ENCODE assay signal across 31 mouse cellular contexts in genomic region chr17:34288131-34288530, GRCm38 (mm10). TPM values are rescaled to one million over a fixed set of nuclear protein-coding genes. Genes with fewer than 3 reads are reported as not detected.
"Had no signal": no experiment of that assay in that cellular context is flagged by ENCODE, and none has a peak within 500 bp of the region (broad histone marks: within the 10 kb centered on the region; RNA-seq: fewer than 3 reads in every experiment).

No protein-coding gene starts in this region.

- H3K9me3 ChIP-seq: heart, embryonic 12.5 days; hindbrain, embryonic 10.5 days; hindbrain, embryonic 13.5 days; hindbrain, embryonic 15.5 days; kidney, embryonic 15.5 days; limb, embryonic 10.5 days; limb, embryonic 12.5 days had no signal

- H3K27me3 ChIP-seq: hindbrain, embryonic 13.5 days; hindbrain, embryonic 15.5 days had no signal

- H3K4me1 ChIP-seq: heart, embryonic 12.5 days; hindbrain, embryonic 10.5 days; hindbrain, embryonic 13.5 days; hindbrain, embryonic 15.5 days; kidney, embryonic 15.5 days; limb, embryonic 10.5 days; limb, embryonic 12.5 days had no signal

- H3K36me3 ChIP-seq: heart, embryonic 12.5 days; hindbrain, embryonic 10.5 days; hindbrain, embryonic 13.5 days; hindbrain, embryonic 15.5 days; kidney, embryonic 15.5 days; limb, embryonic 10.5 days; limb, embryonic 12.5 days had no signal

- H3K27ac ChIP-seq: gastrocnemius, adult 2 months; heart, adult 2 months; hindbrain, embryonic 10.5 days; hindbrain, embryonic 13.5 days; hindbrain, embryonic 15.5 days; hindbrain, postnatal 0 days; kidney, embryonic 15.5 days; kidney, postnatal 0 days; limb, embryonic 10.5 days; limb, embryonic 12.5 days had no signal

- H3K4me2 ChIP-seq: heart, embryonic 12.5 days; hindbrain, embryonic 13.5 days; hindbrain, embryonic 15.5 days; kidney, embryonic 15.5 days; limb, embryonic 12.5 days; liver, embryonic 11.5 days had no signal

- H3K4me3 ChIP-seq: gastrocnemius, adult 2 months; heart, adult 2 months; heart, embryonic 12.5 days; hindbrain, embryonic 10.5 days; hindbrain, embryonic 13.5 days; hindbrain, embryonic 15.5 days; kidney, embryonic 15.5 days; limb, embryonic 10.5 days; limb, embryonic 12.5 days had no signal

- H3K9ac ChIP-seq: heart, embryonic 12.5 days; hindbrain, embryonic 13.5 days; hindbrain, embryonic 15.5 days; kidney, embryonic 15.5 days; limb, embryonic 12.5 days had no signal

RNA-seq across cellular contexts. Expression of gene H2-Aa, which starts 0.5 kb away (rescaled TPM):
- polyA plus RNA-seq: hindbrain, embryonic 10.5 days; limb, embryonic 10.5 days; limb, embryonic 12.5 days; liver, embryonic 11.5 days had no signal

RNA-seq across cellular contexts. Expression of gene H2-Eb2, which starts 37.3 kb away (rescaled TPM):
- total RNA-seq: gastrocnemius, adult 2 months; gastrocnemius, postnatal 10 days; gastrocnemius, postnatal 25 days; gastrocnemius, postnatal 4 days; granulocyte monocyte progenitor cell, adult 5-6 weeks; heart, adult 2 months; heart, postnatal 10 days; heart, postnatal 25 days; heart, postnatal 4 days; layer of hippocampus, adult 18-20 months; layer of hippocampus, adult 8-10 months; layer of hippocampus, postnatal 14 days; layer of hippocampus, postnatal 36 days; left cerebral cortex, adult 18-20 months; left cerebral cortex, adult 8-10 months; left cerebral cortex, postnatal 14 days; left cerebral cortex, postnatal 36 days had no signal
- polyA plus RNA-seq: heart, embryonic 12.5 days; heart, embryonic 14.5 days; hindbrain, embryonic 10.5 days; intestine, embryonic 14.5 days; intestine, embryonic 16.5 days; kidney, embryonic 15.5 days; kidney, postnatal 0 days; limb, embryonic 10.5 days; limb, embryonic 14.5 days; liver, embryonic 11.5 days had no signal

RNA-seq across cellular contexts. Expression of gene H2-Ob, which starts 49.4 kb away (rescaled TPM):
- total RNA-seq: left cerebral cortex, postnatal 36 days had no signal
- polyA plus RNA-seq: heart, embryonic 14.5 days; limb, embryonic 10.5 days; limb, embryonic 12.5 days; liver, embryonic 11.5 days had no signal
